7 mouse cellular contexts compared by ENCODE assay signal in the genomic region with DNA sequence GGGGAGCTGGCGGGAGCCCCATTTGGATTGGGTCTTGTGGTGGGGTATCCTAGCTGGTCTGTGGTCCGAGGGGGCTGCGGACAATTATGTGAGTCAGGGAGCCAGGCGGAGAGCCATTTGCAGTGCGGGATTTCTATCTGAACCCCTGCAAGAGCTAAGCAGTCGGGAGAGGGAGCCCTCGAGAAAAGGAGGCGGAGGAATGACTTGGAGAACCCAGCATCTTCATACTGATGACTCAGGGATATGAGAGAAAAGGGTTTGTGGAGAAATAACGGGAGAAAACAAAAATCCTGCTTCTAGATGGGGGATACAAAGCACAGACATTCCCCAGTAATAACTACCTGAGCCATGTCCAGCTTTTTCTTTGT. TPM values are rescaled to one million over a fixed set of nuclear protein-coding genes. Genes with fewer than 3 reads are reported as not detected.
DNase-seq lines count a peak whose midpoint lies in the region; ATAC-seq and TF ChIP-seq lines count a peak whose summit lies in the region.

No protein-coding gene starts in this region.

- peak; percentile 59 for TF ChIP-seq CTCF in intestine, postnatal 0 days (IDR thresholded peaks at IDR 0.05; ENCODE audit: low read depth)

- peaks cover 16% of the 10 kb centered on the region for H3K9me3 ChIP-seq in megakaryocyte, embryonic 14.5 days
- H3K9me3 ChIP-seq in forebrain, embryonic 12.5 days: no peaks in the 10 kb centered on the region
- no peaks in the 10 kb centered on the region for H3K9me3 ChIP-seq in intestine, postnatal 0 days (ENCODE audit: control insufficient read depth)

- H3K36me3 ChIP-seq in megakaryocyte, embryonic 14.5 days (replicated peaks; ENCODE audit: low read length): no peaks in the 10 kb centered on the region
- no peaks in the 10 kb centered on the region for H3K36me3 ChIP-seq in forebrain, embryonic 12.5 days (replicated peaks)
- H3K36me3 ChIP-seq in intestine, postnatal 0 days (ENCODE audit: control insufficient read depth, insufficient read depth): no peaks in the 10 kb centered on the region

- H3K27me3 ChIP-seq in megakaryocyte, embryonic 14.5 days (replicated peaks): peaks cover 53% of the 10 kb centered on the region
- peaks cover 19% of the 10 kb centered on the region for H3K27me3 ChIP-seq in forebrain, embryonic 12.5 days
- peaks cover 19% of the 10 kb centered on the region for H3K27me3 ChIP-seq in intestine, postnatal 0 days (replicated peaks; ENCODE audit: control insufficient read depth, insufficient read depth, low read length)

- H3K9ac ChIP-seq in forebrain, embryonic 12.5 days: peak overlapping the region; percentile 68
- H3K9ac ChIP-seq in intestine, postnatal 0 days (ENCODE audit: low read depth, low read length): no peak overlapping the region

- WGBS in forebrain, embryonic 12.5 days: 1% methylated on average over 9 of the region's 9 CpGs
- WGBS in intestine, postnatal 0 days: under 1% methylated on average over 9 of the region's 9 CpGs

- H3K4me3 ChIP-seq in megakaryocyte, embryonic 14.5 days (replicated peaks): peak overlapping the region; percentile 93
- H3K4me3 ChIP-seq in forebrain, embryonic 12.5 days (replicated peaks): peak overlapping the region; percentile 77
- peak overlapping the region; percentile 59 for H3K4me3 ChIP-seq in intestine, postnatal 0 days (ENCODE audit: low read depth, low read length)

- no peak for ATAC-seq in megakaryocyte, adult 5-6 weeks (ENCODE audit: poor library complexity, severe bottlenecking)
- peak; percentile 67; the same call in 1 of the 2 replicates for ATAC-seq in forebrain, embryonic 12.5 days (ENCODE audit: low FRiP score)
- peak; percentile 25 for ATAC-seq in intestine, postnatal 0 days

- peak overlapping the region; percentile 97 for H3K4me2 ChIP-seq in forebrain, embryonic 12.5 days
- H3K4me2 ChIP-seq in intestine, postnatal 0 days (replicated peaks; ENCODE audit: low read depth): peak overlapping the region; percentile 98

- peak overlapping the region; percentile 92 for H3K27ac ChIP-seq in forebrain, embryonic 12.5 days
- no peak overlapping the region for H3K27ac ChIP-seq in intestine, postnatal 0 days (ENCODE audit: low read depth, low read length)

- peaks cover 20% of the 10 kb centered on the region for H3K4me1 ChIP-seq in megakaryocyte, embryonic 14.5 days
- H3K4me1 ChIP-seq in forebrain, embryonic 12.5 days: peaks cover 20% of the 10 kb centered on the region
- H3K4me1 ChIP-seq in intestine, postnatal 0 days (replicated peaks; ENCODE audit: control insufficient read depth, insufficient read depth, low read length): no peaks in the 10 kb centered on the region; the same call in 1 of the 2 replicates

- peak; percentile 53 for DNase-seq in c-Kit-positive CD71-negative TER-119-negative erythroid progenitor cells, embryonic 14.5 days (ENCODE audit: low read depth)
- DNase-seq in mesoderm, embryonic 11.5 days (ENCODE audit: low read depth, low spot score): peak; percentile 78
- no peak for DNase-seq in spleen, postnatal 4 days (ENCODE audit: low spot score in 2 of 2)

RNA-seq across cellular contexts. Expression of a gene that starts 1.4 kb away (rescaled TPM):
- polyA plus RNA-seq in megakaryocyte, embryonic 14.5 days (2012; ENCODE audit: insufficient read depth, low replicate concordance): 6.5 and 6.7 TPM in 2 replicates
- total RNA-seq in megakaryocyte, adult 5-6 weeks (2015): 0.73 and 1.3 TPM in 2 replicates
- total RNA-seq in megakaryocyte, adult 5-6 weeks (2017): 1.1 and 3.8 TPM in 2 replicates
- 16.7 and 16.9 TPM in 2 replicates for polyA plus RNA-seq in forebrain, embryonic 12.5 days (2016; fragmentation: Nextera tagmentation; extraction: Ambion mirVana)
- 8.0 and 9.0 TPM in 2 replicates for polyA plus RNA-seq in intestine, postnatal 0 days (2015; fragmentation: Nextera tagmentation; extraction: Ambion mirVana)

Comparison
In these comparisons a context has a peak if more than half of its experiments do, and no peak if none do; other contexts are left out.
1. DNase-seq: peak in c-Kit-positive CD71-negative TER-119-negative erythroid progenitor cells, embryonic 14.5 days (single experiment) and mesoderm, embryonic 11.5 days (single experiment); none in spleen, postnatal 4 days (0 of 2).
2. Peak in every context shown above with its lines, with median percentiles within 50 percentile points of each other: H3K4me3 ChIP-seq.